Mouse (Mus musculus) intestine, postnatal 0 days (tissue): ENCODE measurements around the gene Npnt. TPM values are rescaled to one million over a fixed set of nuclear protein-coding genes. Genes with fewer than 3 reads are reported as not detected.

Experiments used
- ATAC-seq: fragments of 200-750 bp; cut with Nextera tagmentation; 2 replicates; pipeline ENCODE4 v1.8.0; 2017; ENCODE audit warnings: mild to moderate bottlenecking, moderate TSS enrichment, moderate library complexity
- H3K27ac ChIP-seq: fragments of 300-500 bp; sonication (generic); 2 replicates; pipeline ENCODE4 v1.5.1; 2014; ENCODE audit warnings: mild to moderate bottlenecking, low read depth, low read length, moderate library complexity
- H3K27me3 ChIP-seq: fragments of 300-500 bp; sonication (generic); replicated peaks from 2 replicates; pipeline ENCODE4 v1.6.1; 2014; ENCODE audit warnings: low read length, mixed read lengths; ENCODE audit not compliant: control insufficient read depth, insufficient read depth
- H3K36me3 ChIP-seq: fragments of 300-500 bp; sonication (generic); 2 replicates; pipeline ENCODE4 v1.6.1; 2014; ENCODE audit warnings: mild to moderate bottlenecking, moderate library complexity; ENCODE audit not compliant: control insufficient read depth, insufficient read depth
- H3K4me1 ChIP-seq: fragments of 300-500 bp; sonication (generic); replicated peaks from 2 replicates; pipeline ENCODE4 v1.6.1; 2014; ENCODE audit warnings: antibody characterized with exemption, low read length, mixed read lengths; ENCODE audit not compliant: control insufficient read depth, insufficient read depth
- H3K4me2 ChIP-seq: fragments of 300-500 bp; sonication (generic); replicated peaks from 2 replicates; pipeline ENCODE4 v1.6.1; 2014; ENCODE audit warnings: low read depth, mild to moderate bottlenecking, moderate library complexity
- H3K4me3 ChIP-seq: fragments of 300-500 bp; sonication (generic); 2 replicates; pipeline ENCODE4 v1.5.1; 2014; ENCODE audit warnings: low read depth, low read length
- H3K9ac ChIP-seq: fragments of 300-500 bp; sonication (generic); 2 replicates; pipeline ENCODE4 v1.6.1; 2014; ENCODE audit warnings: mild to moderate bottlenecking, low read depth, low read length
- H3K9me3 ChIP-seq: fragments of 300-500 bp; sonication (generic); 2 replicates; pipeline ENCODE4 v1.6.1; 2016; ENCODE audit warnings: mixed run types; ENCODE audit not compliant: control insufficient read depth
- CTCF ChIP-seq: sonication (generic); IDR thresholded peaks from 2 replicates; pipeline ENCODE4 v1.5.1; 2016; ENCODE audit warnings: low read depth, mild to moderate bottlenecking, control low read depth, antibody characterized with exemption, moderate library complexity
- WGBS: fragments of 180-500 bp; shearing (Covaris S2); extraction: QIAGEN DNeasy Blood & Tissue Kit; methylation state at CpG from one replicate; pipeline ENCODE4 v1.1.7; 2014; 5-methylcytosine and 5-hydroxymethylcytosine counted together
- polyA plus RNA-seq: library from polyadenylated mRNA; unstranded; fragments of >200 nt; fragmentation: Nextera tagmentation; extraction: Ambion mirVana; gene quantifications from 2 replicates; pipeline ENCODE4 v1.2.1, GENCODE M21; 2015

The Npnt gene
- polyA plus RNA-seq, 1 experiment from 2014 or later: 38.7 TPM

GRCm38 (mm10) chr3:132928186-132928585 lies 21.9 kb downstream of the Npnt start:
- H3K9ac ChIP-seq: no peak overlapping the region
- H3K36me3 ChIP-seq: no peaks in the 10 kb centered on the region
- no peaks in the 10 kb centered on the region for H3K4me1 ChIP-seq
- H3K4me3 ChIP-seq: no peak overlapping the region
- H3K4me2 ChIP-seq: no peak overlapping the region
- WGBS: 87% methylated on average over 9 of the region's 9 CpGs
- no peak for ATAC-seq
- no peak overlapping the region for H3K27ac ChIP-seq
- no peak for TF ChIP-seq CTCF
- H3K27me3 ChIP-seq: no peaks in the 10 kb centered on the region
- H3K9me3 ChIP-seq: no peaks in the 10 kb centered on the region

GRCm38 (mm10) chr3:132919798-132920197 lies 30.3 kb downstream of the Npnt start:
- Histone ChIP-seq H3K4me3 (no peak overlapping the region), H3K9me3 (no peaks in the 10 kb centered on the region), H3K9ac (no peak overlapping the region), H3K27me3 (no peaks in the 10 kb centered on the region), H3K27ac (no peak overlapping the region), H3K4me1 (no peaks in the 10 kb centered on the region), H3K36me3 (no peaks in the 10 kb centered on the region), H3K4me2 (no peak overlapping the region)
- TF ChIP-seq CTCF: no peak
- ATAC-seq: no peak
- 96% methylated on average over 3 of the region's 3 CpGs for WGBS

GRCm38 (mm10) chr3:132919240-132919639 lies 30.9 kb downstream of the Npnt start:
- no peak for TF ChIP-seq CTCF
- no peak for ATAC-seq
- 87% methylated on average over 11 of the region's 11 CpGs for WGBS
- Histone ChIP-seq H3K9ac (no peak overlapping the region), H3K9me3 (no peaks in the 10 kb centered on the region), H3K4me3 (no peak overlapping the region), H3K4me2 (no peak overlapping the region), H3K4me1 (no peaks in the 10 kb centered on the region), H3K27me3 (no peaks in the 10 kb centered on the region), H3K27ac (no peak overlapping the region), H3K36me3 (no peaks in the 10 kb centered on the region)

- TF ChIP-seq CTCF: no peak
- Histone ChIP-seq H3K27me3 (no peaks in the 10 kb centered on the region), H3K27ac (no peak overlapping the region), H3K36me3 (no peaks in the 10 kb centered on the region), H3K4me3 (no peak overlapping the region), H3K4me2 (no peak overlapping the region), H3K9ac (no peak overlapping the region), H3K9me3 (no peaks in the 10 kb centered on the region), H3K4me1 (no peaks in the 10 kb centered on the region)
- no peak for ATAC-seq
- 74% methylated on average over 9 of the region's 9 CpGs for WGBS
Observed at GRCm38 (mm10) chr3:132917356-132918090, 32.6 kb downstream of the Npnt start.

GRCm38 (mm10) chr3:132915661-132916060 lies 34.4 kb downstream of the Npnt start:
- Histone ChIP-seq H3K9me3 (no peaks in the 10 kb centered on the region), H3K4me1 (no peaks in the 10 kb centered on the region), H3K9ac (no peak overlapping the region), H3K27ac (no peak overlapping the region), H3K27me3 (no peaks in the 10 kb centered on the region), H3K36me3 (no peaks in the 10 kb centered on the region), H3K4me3 (no peak overlapping the region), H3K4me2 (no peak overlapping the region)
- WGBS: 75% methylated on average over 9 of the region's 9 CpGs
- no peak for TF ChIP-seq CTCF
- no peak for ATAC-seq

GRCm38 (mm10) chr3:132912420-132912819 lies 37.7 kb downstream of the Npnt start:
- TF ChIP-seq CTCF: no peak
- no peak overlapping the region for H3K9ac ChIP-seq
- no peak overlapping the region for H3K4me2 ChIP-seq
- no peak for ATAC-seq
- WGBS: 79% methylated on average over 2 of the region's 2 CpGs
- H3K9me3 ChIP-seq: no peaks in the 10 kb centered on the region
- H3K4me1 ChIP-seq: no peaks in the 10 kb centered on the region
- no peaks in the 10 kb centered on the region for H3K36me3 ChIP-seq
- no peak overlapping the region for H3K27ac ChIP-seq
- H3K4me3 ChIP-seq: no peak overlapping the region
- no peaks in the 10 kb centered on the region for H3K27me3 ChIP-seq

GRCm38 (mm10) chr3:132911716-132912115 lies 38.4 kb downstream of the Npnt start:
- ATAC-seq: no peak
- H3K9me3 ChIP-seq: no peaks in the 10 kb centered on the region
- TF ChIP-seq CTCF: no peak
- H3K4me3 ChIP-seq: no peak overlapping the region
- H3K9ac ChIP-seq: no peak overlapping the region
- H3K27ac ChIP-seq: no peak overlapping the region
- H3K4me1 ChIP-seq: no peaks in the 10 kb centered on the region
- no peaks in the 10 kb centered on the region for H3K36me3 ChIP-seq
- H3K27me3 ChIP-seq: no peaks in the 10 kb centered on the region
- H3K4me2 ChIP-seq: no peak overlapping the region
- WGBS: 65% methylated on average over 4 of the region's 4 CpGs
